Mouse (Mus musculus) MEL (cell line): ENCODE measurements around the gene Dars. TPM values are rescaled to one million over a fixed set of nuclear protein-coding genes. Genes with fewer than 3 reads are reported as not detected.

Experiments
- DNase-seq: peaks from one replicate; pipeline ENCODE4 v3.0.0; 2011; ENCODE audit warnings: low read depth, low spot score
- H3K27ac ChIP-seq: 2 replicates; pipeline ENCODE4 v1.5.1; 2012; ENCODE audit warnings: low read depth, mild to moderate bottlenecking, control low read depth, low read length, moderate library complexity; ENCODE audit not compliant: control insufficient read depth
- H3K27me3 ChIP-seq, 2 experiments: fragments of 150-350 bp in 1 of 2; sonication (generic) in 1 of 2; 2 replicates each; pipeline ENCODE4 v1.6.1; 2012; ENCODE audit warnings: low read length in 2 of 2, mild to moderate bottlenecking in 2 of 2, improper control_type of control experiment in 1 of 2, moderate library complexity in 1 of 2; ENCODE audit not compliant: insufficient read depth in 2 of 2, control insufficient read depth in 1 of 2
- H3K36me3 ChIP-seq, 2 experiments: 2 replicates each; pipeline ENCODE4 v1.6.1; 2012 to 2014; ENCODE audit warnings: low read length in 2 of 2, improper control_type of control experiment in 1 of 2, inconsistent platforms in 1 of 2, mild to moderate bottlenecking in 1 of 2; ENCODE audit not compliant: insufficient read depth in 2 of 2, control insufficient read depth in 1 of 2
- H3K4me1 ChIP-seq, 2 experiments: fragments of 150-350 bp in 1 of 2; sonication (generic) in 1 of 2; 2 replicates each; pipeline ENCODE4 v1.6.1; 2012; ENCODE audit warnings: low read length in 2 of 2, improper control_type of control experiment in 1 of 2, mild to moderate bottlenecking in 1 of 2; ENCODE audit not compliant: insufficient read depth in 2 of 2, control insufficient read depth in 1 of 2
- H3K4me3 ChIP-seq, 2 experiments: fragments of 150-350 bp in 1 of 2; sonication (generic) in 1 of 2; 2 replicates each; pipeline ENCODE4 v1.5.1; 2012; ENCODE audit warnings: low read depth in 2 of 2, low read length in 2 of 2, mild to moderate bottlenecking in 2 of 2, moderate library complexity in 2 of 2, control low read depth in 1 of 2, improper control_type of control experiment in 1 of 2; ENCODE audit not compliant: control insufficient read depth in 1 of 2, insufficient read depth in 1 of 2
- H3K79me2 ChIP-seq: 2 replicates; pipeline ENCODE4 v1.6.1; 2012; ENCODE audit warnings: mild to moderate bottlenecking, low read length, moderate library complexity; ENCODE audit not compliant: control insufficient read depth, poor library complexity, insufficient read depth
- H3K9ac ChIP-seq: 2 replicates; pipeline ENCODE4 v1.6.1; 2012; ENCODE audit warnings: low read depth, mild to moderate bottlenecking, control low read depth, low read length, moderate library complexity; ENCODE audit not compliant: control insufficient read depth, poor library complexity, severe bottlenecking
- H3K9me3 ChIP-seq: fragments of 150-350 bp; sonication (generic); replicated peaks from 2 replicates; pipeline ENCODE4 v1.6.1; 2012; ENCODE audit warnings: mild to moderate bottlenecking, low read length, improper control_type of control experiment, moderate library complexity; ENCODE audit not compliant: insufficient read depth
- CHD1 ChIP-seq: IDR thresholded peaks from 2 replicates; pipeline ENCODE4 v1.6.1; 2012; ENCODE audit warnings: low read depth, mild to moderate bottlenecking, inconsistent platforms, low read length, improper control_type of control experiment
- CHD2 ChIP-seq: IDR thresholded peaks from 2 replicates; pipeline ENCODE4 v1.6.1; 2011; ENCODE audit warnings: low read length, improper control_type of control experiment
- CTCF ChIP-seq, 3 experiments: IDR thresholded peaks in 2 of 3; conservative IDR thresholded peaks in 1 of 3; 2 replicates each; pipeline ENCODE4 v1.5.1; 2011 to 2012; ENCODE audit warnings: low read length in 3 of 3, low read depth in 2 of 3, mild to moderate bottlenecking in 2 of 3, improper control_type of control experiment in 1 of 3, inconsistent platforms in 1 of 3, mixed read lengths in 1 of 3, moderate library complexity in 1 of 3; ENCODE audit not compliant: control insufficient read depth in 1 of 3, insufficient read depth in 1 of 3, poor library complexity in 1 of 3, severe bottlenecking in 1 of 3
- GABPA ChIP-seq: IDR thresholded peaks from 2 replicates; pipeline ENCODE4 v1.6.1; 2012; ENCODE audit warnings: low read depth, mild to moderate bottlenecking, inconsistent platforms, low read length, improper control_type of control experiment, moderate library complexity
- GATA1 ChIP-seq: IDR thresholded peaks from 2 replicates; pipeline ENCODE4 v1.6.1; 2011; ENCODE audit warnings: low read depth, low read length, improper control_type of control experiment
- KAT2A ChIP-seq: conservative IDR thresholded peaks from 2 replicates; pipeline ENCODE4 v1.6.1; 2012; ENCODE audit warnings: low read depth, low read length, improper control_type of control experiment, inconsistent platforms
- MAFK ChIP-seq: IDR thresholded peaks from 2 replicates; pipeline ENCODE4 v1.6.1; 2011; ENCODE audit warnings: low read depth, mild to moderate bottlenecking, low read length, improper control_type of control experiment, borderline replicate concordance
- MAX ChIP-seq: IDR thresholded peaks from 2 replicates; pipeline ENCODE4 v1.6.1; 2011; ENCODE audit warnings: low read length, improper control_type of control experiment
- MAZ ChIP-seq: IDR thresholded peaks from 2 replicates; pipeline ENCODE4 v1.6.1; 2012; ENCODE audit warnings: low read depth, mild to moderate bottlenecking, inconsistent platforms, low read length, improper control_type of control experiment
- MXI1 ChIP-seq: IDR thresholded peaks from 2 replicates; pipeline ENCODE4 v1.6.1; 2011; ENCODE audit warnings: mild to moderate bottlenecking, low read depth, low read length, improper control_type of control experiment
- MYB ChIP-seq: IDR thresholded peaks from 2 replicates; pipeline ENCODE4 v1.6.1; 2011; ENCODE audit warnings: mild to moderate bottlenecking, low read depth, low read length, improper control_type of control experiment
- MYC ChIP-seq: IDR thresholded peaks from 2 replicates; pipeline ENCODE4 v1.6.1; 2011; ENCODE audit warnings: low read depth, mild to moderate bottlenecking, low read length, improper control_type of control experiment, moderate library complexity
- NRF1 ChIP-seq: IDR thresholded peaks from 2 replicates; pipeline ENCODE4 v1.6.1; 2014; ENCODE audit warnings: low read depth, mild to moderate bottlenecking, inconsistent platforms, low read length, improper control_type of control experiment, moderate library complexity; ENCODE audit not compliant: poor library complexity, insufficient read depth, severe bottlenecking
- POLR2A ChIP-seq, 2 experiments: IDR thresholded peaks; 2 replicates each; pipeline ENCODE4 v1.6.1; 2011 to 2012; ENCODE audit warnings: low read length in 2 of 2, mild to moderate bottlenecking in 2 of 2, control low read depth in 1 of 2, improper control_type of control experiment in 1 of 2, low read depth in 1 of 2, moderate library complexity in 1 of 2; ENCODE audit not compliant: control insufficient read depth in 1 of 2, insufficient read depth in 1 of 2, poor library complexity in 1 of 2
- POLR2AphosphoS2 ChIP-seq: IDR thresholded peaks from 2 replicates; pipeline ENCODE4 v1.6.1; 2011; ENCODE audit warnings: low read length, improper control_type of control experiment
- RAD21 ChIP-seq: IDR thresholded peaks from 2 replicates; pipeline ENCODE4 v1.6.1; 2011; ENCODE audit warnings: mild to moderate bottlenecking, low read depth, low read length, improper control_type of control experiment
- RCOR1 ChIP-seq: IDR thresholded peaks from 2 replicates; pipeline ENCODE4 v1.6.1; 2012; ENCODE audit warnings: low read depth, mild to moderate bottlenecking, inconsistent platforms, low read length, improper control_type of control experiment
- SIN3A ChIP-seq: IDR thresholded peaks from 2 replicates; pipeline ENCODE4 v1.6.1; 2012; ENCODE audit warnings: low read length, improper control_type of control experiment, inconsistent platforms
- SMC3 ChIP-seq: IDR thresholded peaks from 2 replicates; pipeline ENCODE4 v1.6.1; 2011; ENCODE audit warnings: low read depth, low read length, improper control_type of control experiment
- TAL1 ChIP-seq: IDR thresholded peaks from 2 replicates; pipeline ENCODE4 v1.6.1; 2012; ENCODE audit warnings: mild to moderate bottlenecking, inconsistent platforms, low read length, moderate library complexity, mixed read lengths
- TCF12 ChIP-seq: IDR thresholded peaks from 2 replicates; pipeline ENCODE4 v1.6.1; 2014; ENCODE audit warnings: low read depth, mild to moderate bottlenecking, inconsistent platforms, low read length, improper control_type of control experiment, moderate library complexity
- UBTF ChIP-seq: IDR thresholded peaks from 2 replicates; pipeline ENCODE4 v1.6.1; 2012; ENCODE audit warnings: low read depth, mild to moderate bottlenecking, inconsistent platforms, low read length, improper control_type of control experiment, moderate library complexity, borderline replicate concordance; ENCODE audit not compliant: insufficient read depth
- USF1 ChIP-seq: IDR thresholded peaks from 2 replicates; pipeline ENCODE4 v1.6.1; 2014; ENCODE audit warnings: low read depth, mild to moderate bottlenecking, inconsistent platforms, low read length, improper control_type of control experiment, moderate library complexity
- ZC3H11A ChIP-seq: IDR thresholded peaks from 2 replicates; pipeline ENCODE4 v1.6.1; 2012; ENCODE audit warnings: low read depth, mild to moderate bottlenecking, inconsistent platforms, low read length, improper control_type of control experiment
- ZMIZ1 ChIP-seq: IDR thresholded peaks from 2 replicates; pipeline ENCODE4 v1.6.1; 2012; ENCODE audit warnings: low read depth, mild to moderate bottlenecking, inconsistent platforms, low read length, improper control_type of control experiment, moderate library complexity
- polyA plus RNA-seq, 2 experiments: library from polyadenylated mRNA; stranded (reverse) in 1 of 2; unstranded in 1 of 2; fragments of >175 nt in 1 of 2; fragments of >200 nt in 1 of 2; gene quantifications; 2 replicates each; pipeline versions ENCODE4 v1.2.1 to v1.2.4; 2012; ENCODE audit warnings: low replicate concordance in 2 of 2, low read depth in 1 of 2; ENCODE audit not compliant: insufficient read length in 2 of 2, insufficient read depth in 1 of 2, missing spikeins in 1 of 2
- total RNA-seq: library from RNA; depleted of rRNA; stranded (reverse); fragments of 300-350 nt; gene quantifications from 2 replicates; pipeline ENCODE4 v1.2.3, GENCODE M21; 2012

Dars gene
- total and polyA plus RNA-seq, 3 experiments, result 95.2 to 104 TPM; not detected in 1

DNA sequence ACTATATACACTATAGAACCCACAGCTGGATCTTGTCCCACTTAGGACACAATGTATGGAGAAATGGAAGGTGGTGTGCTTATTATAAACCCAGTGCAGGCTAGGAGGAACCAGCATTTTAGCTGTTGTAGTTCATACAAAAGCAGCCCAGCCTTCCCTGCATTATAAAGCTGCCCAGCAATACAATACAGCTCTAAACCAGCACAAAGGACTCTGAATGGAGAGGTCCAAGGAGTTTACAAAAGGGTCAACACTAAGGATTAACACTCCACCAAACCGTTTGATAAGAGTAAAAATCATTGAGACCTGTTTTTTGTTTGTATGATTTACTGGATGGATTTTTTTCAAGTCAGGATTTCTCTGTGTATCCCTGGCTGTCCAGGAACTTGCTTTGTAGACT lies 10.3 kb downstream of the Dars start:
- H3K9me3 ChIP-seq, result no peaks in the 10 kb centered on the region
- no peak for DNase-seq
- no peak for TF ChIP-seq KAT2A
- no peak for TF ChIP-seq TCF12
- TF ChIP-seq ZC3H11A, result no peak
- TF ChIP-seq MAZ, result no peak
- TF ChIP-seq POLR2AphosphoS2, result no peak
- TF ChIP-seq SMC3, result no peak
- no peak for TF ChIP-seq MYC
- TF ChIP-seq CHD2, result no peak
- TF ChIP-seq MYB, result no peak
- no peak for TF ChIP-seq MAX
- no peak for TF ChIP-seq SIN3A
- no peak for TF ChIP-seq MXI1
- no peak for TF ChIP-seq CHD1
- TF ChIP-seq GATA1, result no peak
- TF ChIP-seq POLR2A (IDR thresholded peaks at IDR 0.05; ENCODE audit: control insufficient read depth in 1 of 2, insufficient read depth in 1 of 2, low read depth in 1 of 2, low read length in 2 of 2, poor library complexity in 1 of 2), result no peak
- TF ChIP-seq RCOR1, result no peak
- no peak for TF ChIP-seq ZMIZ1
- no peak for TF ChIP-seq MAFK
- TF ChIP-seq, all 39 proteins: peak for 0
- Histone ChIP-seq H3K79me2 (peaks cover 6% of the 10 kb centered on the region; the same call in 1 of the 2 replicates), H3K27me3 (no peaks in the 10 kb centered on the region), H3K27ac (no peak overlapping the region), H3K36me3 (peaks cover 11 to 56% of the 10 kb centered on the region in 2 experiments), H3K4me1 (peaks cover 0 to 3% of the 10 kb centered on the region in 2 experiments; a peak in 2 of 4 replicates), H3K4me3 (no peak overlapping the region), H3K9ac (no peak overlapping the region)

DNA sequence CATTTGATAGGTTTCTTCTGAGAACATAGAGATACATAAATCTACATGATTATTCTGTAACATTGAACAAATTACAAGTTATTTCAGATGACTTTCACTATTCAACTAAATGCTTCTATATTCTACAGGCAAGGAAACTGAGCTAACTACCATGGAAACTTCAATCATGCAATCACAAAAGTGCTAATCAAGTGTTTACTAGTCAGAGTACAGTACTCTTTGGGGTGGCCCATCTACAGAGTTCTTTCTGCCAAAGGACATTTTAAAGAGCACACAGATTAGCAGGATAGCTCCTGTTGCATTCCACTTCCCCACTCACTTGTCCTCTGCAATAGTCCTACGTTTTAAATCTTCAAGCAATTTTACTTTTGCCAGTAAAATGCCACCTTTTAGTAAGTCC lies 11.5 kb downstream of the Dars start:
- peaks cover 11 to 56% of the 10 kb centered on the region in 2 experiments for H3K36me3 ChIP-seq
- no peak for DNase-seq
- H3K9ac ChIP-seq, result no peak overlapping the region
- H3K27me3 ChIP-seq, result no peaks in the 10 kb centered on the region
- H3K9me3 ChIP-seq, result no peaks in the 10 kb centered on the region
- H3K4me1 ChIP-seq, result peaks cover 0 to 3% of the 10 kb centered on the region in 2 experiments; a peak in 2 of 4 replicates
- no peak overlapping the region for H3K27ac ChIP-seq
- peaks cover 5% of the 10 kb centered on the region; the same call in 1 of the 2 replicates for H3K79me2 ChIP-seq
- no peak overlapping the region for H3K4me3 ChIP-seq
- TF ChIP-seq POLR2AphosphoS2 (no peak), NRF1 (no peak), CTCF (IDR thresholded peaks at IDR 0.05 in 2 of 3, conservative IDR thresholded peaks at IDR 0.05 in 1 of 3; ENCODE audit: control insufficient read depth in 1 of 3, insufficient read depth in 1 of 3, low read depth in 2 of 3, low read length in 3 of 3, poor library complexity in 1 of 3, severe bottlenecking in 1 of 3) (no peak), USF1 (no peak), ZMIZ1 (no peak), TAL1 (no peak), CHD2 (no peak), GATA1 (no peak), SIN3A (no peak), RAD21 (no peak), GABPA (no peak), MAZ (no peak), MYC (no peak), UBTF (no peak)
